Mouse (Mus musculus): ENCODE data around the gene Magi1.

DNA sequence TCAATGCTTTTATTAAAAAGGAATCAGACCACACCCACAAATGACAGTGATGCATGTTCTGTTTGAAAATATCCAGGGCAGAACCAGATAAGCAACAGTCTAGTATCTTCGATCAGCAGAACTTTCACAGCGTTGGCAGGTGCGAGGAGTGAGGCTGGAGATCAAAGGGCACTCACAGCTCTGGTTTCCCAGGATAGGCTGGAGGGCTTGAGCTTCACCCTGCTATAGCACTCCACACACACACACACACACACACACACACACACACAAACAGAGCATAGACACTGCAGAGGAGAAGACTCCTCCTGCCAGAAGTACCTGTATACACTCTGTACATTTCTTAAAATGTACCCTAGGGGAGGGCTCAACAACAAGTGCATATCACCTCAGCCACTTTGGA is 214.3 kb downstream of the Magi1 start:
- no peak for TF ChIP-seq POLR2A (IDR thresholded peaks at IDR 0.05; ENCODE audit: borderline replicate concordance, insufficient read depth, low read length)
- TF ChIP-seq CTCF (IDR thresholded peaks at IDR 0.05; ENCODE audit: borderline replicate concordance, insufficient read depth, low read depth, low read length) = no peak

All from cerebellum, adult 2 months (tissue).